Mouse (Mus musculus): ENCODE measurements at regions not wholly inside any gene's neighbourhood (a gene's known extent, or its start where the extent isn't known, plus 50 kb on each side); places are given as distances from the start of the nearest gene placed in this dataset.
A peak's percentile ranks its signal among the peaks of the same experiment; 100 is the strongest.

GRCm38 (mm10) chr17:74931540-74931939, 73.8 kb upstream of the Ltbp1 start:
- WGBS: 35% methylated on average over 4 of the region's 4 CpGs
- Histone ChIP-seq H3K9me3 (ENCODE audit: low read length) (no peaks in the 10 kb centered on the region), H3K27me3 (ENCODE audit: insufficient read depth, low read length) (no peaks in the 10 kb centered on the region), H3K4me1 (ENCODE audit: insufficient read depth, low read length) (no peaks in the 10 kb centered on the region), H3K4me2 (ENCODE audit: low read depth, low read length) (no peak overlapping the region), H3K4me3 (ENCODE audit: low read length) (no peak overlapping the region), H3K27ac (no peak overlapping the region), H3K9ac (replicated peaks; ENCODE audit: low read length) (no peak overlapping the region), H3K36me3 (ENCODE audit: insufficient read depth, low read length) (no peaks in the 10 kb centered on the region)
- DNase-seq (ENCODE audit: low spot score): no peak
- no peak for TF ChIP-seq CTCF (IDR thresholded peaks at IDR 0.05; ENCODE audit: low read depth)
- ATAC-seq: no peak

GRCm38 (mm10) chr17:74941393-74941792, 64.0 kb upstream of the Ltbp1 start:
- no peak for ATAC-seq
- no peaks in the 10 kb centered on the region for H3K27me3 ChIP-seq (ENCODE audit: insufficient read depth, low read length)

DNA sequence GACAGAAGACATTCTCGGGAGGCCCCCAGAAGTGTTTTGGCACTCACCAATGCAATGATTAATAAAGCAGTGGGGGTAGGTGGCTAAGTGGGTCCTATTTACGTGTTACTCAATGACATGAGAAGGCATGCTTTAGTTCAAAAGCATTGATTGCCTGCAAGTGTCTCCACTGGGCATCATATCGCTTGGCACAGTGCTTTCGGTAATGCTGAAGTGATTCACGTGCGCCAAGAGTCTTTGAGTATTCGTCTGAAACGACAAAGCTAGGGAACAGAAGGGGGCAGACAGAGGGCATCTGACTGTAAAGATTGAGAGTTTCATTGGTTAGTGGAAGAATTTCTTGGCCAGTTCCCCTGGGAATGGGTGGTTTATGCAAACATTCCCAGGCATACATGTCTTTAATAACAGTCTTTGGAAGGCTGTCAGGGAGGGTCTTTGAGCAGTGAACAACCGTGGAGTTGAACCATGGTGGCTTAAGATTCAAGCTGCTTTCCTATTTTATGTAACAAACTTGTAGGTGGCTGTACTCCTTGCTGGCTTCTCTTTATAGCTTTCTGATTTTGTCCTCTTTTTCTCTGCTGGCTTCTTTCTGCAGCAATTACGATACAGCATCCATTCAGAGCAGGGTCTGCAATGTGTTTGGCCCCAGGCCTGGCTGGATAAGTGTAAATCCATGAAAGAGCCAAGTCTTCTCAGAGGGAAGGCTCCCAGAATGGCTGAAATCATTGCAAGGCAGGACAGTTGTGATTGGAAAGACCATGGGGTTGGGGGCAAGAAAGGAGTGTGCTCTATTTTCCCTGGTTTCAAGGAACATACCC, 62.2 kb upstream of the Ltbp1 start:
- Histone ChIP-seq H3K36me3 (ENCODE audit: insufficient read depth, low read length) (no peaks in the 10 kb centered on the region), H3K4me2 (ENCODE audit: low read depth, low read length) (no peak overlapping the region), H3K4me3 (ENCODE audit: low read length) (no peak overlapping the region), H3K27me3 (ENCODE audit: insufficient read depth, low read length) (no peaks in the 10 kb centered on the region), H3K27ac (no peak overlapping the region), H3K4me1 (ENCODE audit: insufficient read depth, low read length) (peaks cover 6% of the 10 kb centered on the region), H3K9me3 (ENCODE audit: low read length) (no peaks in the 10 kb centered on the region), H3K9ac (replicated peaks; ENCODE audit: low read length) (no peak overlapping the region)
- TF ChIP-seq CTCF (IDR thresholded peaks at IDR 0.05; ENCODE audit: low read depth): no peak
- ATAC-seq (no peak), DNase-seq (ENCODE audit: low spot score) (peak; percentile 5)
- 41% methylated on average over 10 of the region's 10 CpGs for WGBS

More at GRCm38 (mm10) chr17:74941393-74941792, 64.0 kb upstream of the Ltbp1 start:
- no peak overlapping the region for H3K4me2 ChIP-seq (ENCODE audit: low read depth, low read length)
- H3K4me1 ChIP-seq (ENCODE audit: insufficient read depth, low read length): peaks cover 6% of the 10 kb centered on the region
- DNase-seq (ENCODE audit: low spot score): no peak
- no peaks in the 10 kb centered on the region for H3K9me3 ChIP-seq (ENCODE audit: low read length)
- no peak for TF ChIP-seq CTCF (IDR thresholded peaks at IDR 0.05; ENCODE audit: low read depth)
- no peak overlapping the region for H3K27ac ChIP-seq
- no peak overlapping the region for H3K4me3 ChIP-seq (ENCODE audit: low read length)
- 93% methylated on average over 6 of the region's 6 CpGs for WGBS
- H3K9ac ChIP-seq (replicated peaks; ENCODE audit: low read length): no peak overlapping the region
- H3K36me3 ChIP-seq (ENCODE audit: insufficient read depth, low read length): no peaks in the 10 kb centered on the region

DNA sequence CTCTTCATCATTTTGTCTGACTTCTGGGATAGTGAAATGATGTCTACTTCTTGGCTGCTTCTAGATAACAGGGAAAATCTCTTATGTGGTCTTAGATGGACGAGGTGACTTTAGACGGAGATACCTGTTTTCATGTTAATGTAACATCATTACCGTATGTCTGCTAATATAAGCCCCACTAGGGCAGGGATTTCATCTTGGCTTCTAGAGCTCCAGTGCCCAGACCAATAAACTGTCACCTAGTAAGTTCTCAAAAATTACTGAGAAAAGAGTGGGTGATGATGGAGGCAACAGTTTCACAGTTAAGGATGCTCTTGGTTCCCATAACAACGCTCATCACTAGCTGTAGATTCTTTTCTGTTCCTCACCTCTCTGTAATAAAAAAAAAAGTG, 61.6 kb upstream of the Ltbp1 start:
- H3K27ac ChIP-seq: no peak overlapping the region
- DNase-seq (ENCODE audit: low spot score): peak; percentile 21
- WGBS: 32% methylated on average over 4 of the region's 4 CpGs

DNA sequence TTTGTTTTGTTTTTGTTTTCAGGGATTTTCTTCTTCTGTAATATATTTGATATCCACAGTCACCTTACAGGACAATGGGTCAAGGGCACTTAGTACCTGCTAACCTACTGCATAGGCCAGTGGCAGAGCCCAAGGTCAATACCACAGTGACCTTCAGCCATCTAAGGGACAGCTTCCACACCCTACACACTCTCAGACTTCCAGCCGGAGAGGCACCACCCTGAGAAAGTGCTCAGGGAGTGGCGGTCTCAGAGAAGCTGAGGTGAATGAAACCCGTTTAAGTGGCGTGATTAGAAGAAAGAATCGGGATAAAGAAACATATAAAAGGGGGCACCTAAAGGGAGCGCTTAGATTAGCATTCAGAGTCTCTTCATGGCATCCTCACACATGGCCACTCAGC, 60.2 kb upstream of the Ltbp1 start:
- DNase-seq (ENCODE audit: low spot score): no peak
- H3K4me1 ChIP-seq (ENCODE audit: insufficient read depth, low read length): peaks cover 6% of the 10 kb centered on the region
- WGBS: 82% methylated on average over 6 of the region's 6 CpGs
- no peak for ATAC-seq
- H3K4me3 ChIP-seq (ENCODE audit: low read length): no peak overlapping the region
- no peaks in the 10 kb centered on the region for H3K27me3 ChIP-seq (ENCODE audit: insufficient read depth, low read length)
- H3K4me2 ChIP-seq (ENCODE audit: low read depth, low read length): no peak overlapping the region
- no peaks in the 10 kb centered on the region for H3K9me3 ChIP-seq (ENCODE audit: low read length)
- no peaks in the 10 kb centered on the region for H3K36me3 ChIP-seq (ENCODE audit: insufficient read depth, low read length)
- no peak overlapping the region for H3K9ac ChIP-seq (replicated peaks; ENCODE audit: low read length)
- TF ChIP-seq CTCF (IDR thresholded peaks at IDR 0.05; ENCODE audit: low read depth): no peak
- no peak overlapping the region for H3K27ac ChIP-seq

More for the DNA sequence above, 61.6 kb upstream of the Ltbp1 start:
- Histone ChIP-seq H3K36me3 (ENCODE audit: insufficient read depth, low read length) (no peaks in the 10 kb centered on the region), H3K4me1 (ENCODE audit: insufficient read depth, low read length) (peaks cover 6% of the 10 kb centered on the region), H3K4me2 (ENCODE audit: low read depth, low read length) (no peak overlapping the region), H3K9ac (replicated peaks; ENCODE audit: low read length) (no peak overlapping the region), H3K4me3 (ENCODE audit: low read length) (no peak overlapping the region), H3K27me3 (ENCODE audit: insufficient read depth, low read length) (no peaks in the 10 kb centered on the region), H3K9me3 (ENCODE audit: low read length) (no peaks in the 10 kb centered on the region)
- TF ChIP-seq CTCF (IDR thresholded peaks at IDR 0.05; ENCODE audit: low read depth): no peak
- no peak for ATAC-seq

GRCm38 (mm10) chr17:74948476-74948875, 56.9 kb upstream of the Ltbp1 start:
- ATAC-seq (no peak), DNase-seq (ENCODE audit: low spot score) (no peak)
- Histone ChIP-seq H3K9ac (replicated peaks; ENCODE audit: low read length) (no peak overlapping the region), H3K27ac (no peak overlapping the region), H3K4me3 (ENCODE audit: low read length) (no peak overlapping the region), H3K4me2 (ENCODE audit: low read depth, low read length) (no peak overlapping the region), H3K36me3 (ENCODE audit: insufficient read depth, low read length) (no peaks in the 10 kb centered on the region), H3K4me1 (ENCODE audit: insufficient read depth, low read length) (peaks cover 3% of the 10 kb centered on the region; the same call in 1 of the 2 replicates), H3K27me3 (ENCODE audit: insufficient read depth, low read length) (no peaks in the 10 kb centered on the region), H3K9me3 (ENCODE audit: low read length) (no peaks in the 10 kb centered on the region)
- no peak for TF ChIP-seq CTCF (IDR thresholded peaks at IDR 0.05; ENCODE audit: low read depth)
- WGBS: 86% methylated on average over 3 of the region's 3 CpGs

DNA sequence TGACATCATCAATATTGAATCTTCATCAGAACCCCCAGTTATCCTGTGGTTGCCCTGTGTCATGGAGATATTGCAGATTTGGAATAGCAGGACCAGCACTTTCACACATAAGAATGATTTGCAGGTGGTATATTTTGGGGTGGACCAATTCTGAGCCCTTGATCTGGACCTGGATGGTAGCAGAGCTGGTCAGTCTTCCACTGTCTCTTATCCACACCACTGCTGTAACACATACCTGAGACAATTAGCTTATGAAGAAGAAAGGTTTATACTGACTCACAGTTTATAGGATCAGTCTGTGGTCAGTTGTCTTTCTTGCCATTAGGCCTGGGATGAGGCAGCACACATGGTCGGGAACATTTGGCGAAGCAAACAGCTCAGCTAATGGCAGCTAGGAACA, 55.1 kb upstream of the Ltbp1 start:
- DNase-seq (ENCODE audit: low spot score) (no peak), ATAC-seq (no peak)
- WGBS: 95% methylated on average over 2 of the region's 2 CpGs
- TF ChIP-seq CTCF (IDR thresholded peaks at IDR 0.05; ENCODE audit: low read depth): no peak
- Histone ChIP-seq H3K36me3 (ENCODE audit: insufficient read depth, low read length) (no peaks in the 10 kb centered on the region), H3K9me3 (ENCODE audit: low read length) (no peaks in the 10 kb centered on the region), H3K4me1 (ENCODE audit: insufficient read depth, low read length) (no peaks in the 10 kb centered on the region), H3K4me3 (ENCODE audit: low read length) (no peak overlapping the region), H3K9ac (replicated peaks; ENCODE audit: low read length) (no peak overlapping the region), H3K4me2 (ENCODE audit: low read depth, low read length) (no peak overlapping the region), H3K27ac (no peak overlapping the region), H3K27me3 (ENCODE audit: insufficient read depth, low read length) (no peaks in the 10 kb centered on the region)

All from hindbrain, postnatal 0 days (tissue).